Mouse (Mus musculus): ENCODE data around the gene Olfr698.
A peak's percentile ranks its signal among the peaks of the same experiment; 100 is the strongest.
"Not testable (repeated sequence)": the region's sequence is repeated elsewhere in the genome, so short reads cannot be mapped to it uniquely, and the experiment has no call there.

Olfr698 gene

GRCm38 (mm10) chr7:106755297-106755696 is at the start of gene Olfr698:
TSS of gene Olfr698 (minus strand) at chr7:106755397.
- no peak for ATAC-seq (ENCODE audit: low TSS enrichment)

DNA sequence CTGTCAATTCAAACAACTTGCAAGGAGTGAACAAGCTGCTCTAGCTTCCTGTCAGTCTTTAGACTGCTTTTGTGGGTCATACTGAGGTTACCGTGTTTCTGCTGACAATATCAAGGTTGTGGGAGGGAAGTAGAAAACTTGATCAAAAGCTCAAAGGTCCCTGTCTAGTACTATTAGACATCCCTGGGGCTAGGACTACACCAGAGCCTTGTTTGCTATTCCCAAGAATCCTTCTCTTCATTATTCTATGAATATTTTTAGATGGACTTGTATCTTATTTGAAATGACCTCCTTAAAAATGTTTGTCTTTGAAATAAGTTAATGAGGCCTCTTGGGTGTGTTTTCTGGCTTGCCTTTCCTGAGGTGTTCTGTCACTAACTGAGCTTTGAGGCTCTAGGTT is 37.9 kb upstream of the Olfr698 start, which contains the start of gene Olfr699:
Olfr699 (minus strand) TSS at position 101 of the 400 bp plus-strand sequence.
- no peak for ATAC-seq (ENCODE audit: low TSS enrichment)

DNA sequence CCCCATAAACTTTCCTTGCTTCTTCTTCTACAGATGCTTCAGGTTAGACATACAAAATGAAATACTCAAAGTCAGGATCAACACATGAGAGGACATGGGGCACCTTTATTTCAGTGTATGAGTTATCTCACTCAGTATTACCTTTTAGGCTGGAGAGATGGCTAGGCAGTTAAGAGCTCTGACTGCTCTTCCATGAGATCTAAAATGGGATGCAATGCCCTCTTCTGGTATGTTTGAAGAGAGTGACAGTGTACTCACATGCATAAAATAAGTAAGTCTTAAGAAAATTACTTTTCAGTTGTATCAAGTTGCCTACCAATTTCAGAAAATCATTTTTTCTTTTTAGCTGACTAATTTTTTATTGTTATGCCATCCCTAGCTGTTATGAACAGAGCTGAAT is 33.1 kb upstream of the Olfr698 start:
- ATAC-seq (ENCODE audit: low TSS enrichment): peak; percentile 50; the same call in 1 of the 2 replicates

- ATAC-seq (ENCODE audit: low TSS enrichment): not testable (repeated sequence)
Measured at GRCm38 (mm10) chr7:106761008-106761407, 5.8 kb upstream of the Olfr698 start.

DNA sequence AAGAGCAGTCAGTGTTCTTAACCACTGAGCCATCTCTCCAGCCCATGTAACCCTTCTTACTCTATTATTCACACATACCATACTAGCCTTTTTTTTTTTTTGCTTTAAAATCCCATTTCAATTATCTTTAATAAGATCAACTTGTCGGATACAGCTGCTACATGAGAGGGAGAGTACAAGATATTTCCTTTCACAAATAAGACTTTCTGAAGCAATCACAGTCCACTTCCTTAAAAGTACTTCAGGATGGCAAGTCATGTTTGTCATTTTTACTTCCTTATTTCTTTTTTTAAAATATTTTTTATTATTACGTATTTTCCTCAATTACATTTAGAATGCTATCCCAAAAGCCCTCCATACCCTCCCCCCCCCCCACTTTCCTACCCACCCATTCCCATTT is 3.6 kb upstream of the Olfr698 start:
- ATAC-seq (ENCODE audit: low TSS enrichment): no peak

- no peak for ATAC-seq (ENCODE audit: low TSS enrichment)
Measured at GRCm38 (mm10) chr7:106745811-106746210, 9.4 kb downstream of the Olfr698 start.

- no peak for ATAC-seq (ENCODE audit: low TSS enrichment)
Measured at GRCm38 (mm10) chr7:106742343-106742742, 12.9 kb downstream of the Olfr698 start, which contains the start of gene Olfr697. TSS of gene Olfr697 (minus strand) at chr7:106742443.

DNA sequence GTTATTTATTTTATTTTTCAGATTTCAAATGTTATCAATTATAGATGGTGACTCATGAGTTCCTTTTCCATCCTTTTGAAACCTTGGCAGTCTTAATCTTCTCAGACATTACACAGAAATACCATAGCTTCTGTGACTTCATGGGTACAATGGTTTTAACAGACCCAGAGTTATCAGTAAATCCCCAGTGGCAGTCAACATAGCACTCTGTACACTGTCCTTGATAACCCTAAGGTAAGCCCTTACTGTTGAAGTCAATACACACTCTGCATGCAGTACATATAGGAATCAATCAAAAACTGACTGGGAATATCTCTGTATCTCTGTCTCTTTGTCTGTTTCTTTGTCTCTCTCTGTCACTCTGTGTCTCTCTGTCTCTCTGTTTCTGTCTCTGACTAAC is 18.2 kb downstream of the Olfr698 start:
- no peak for ATAC-seq (ENCODE audit: low TSS enrichment)

DNA sequence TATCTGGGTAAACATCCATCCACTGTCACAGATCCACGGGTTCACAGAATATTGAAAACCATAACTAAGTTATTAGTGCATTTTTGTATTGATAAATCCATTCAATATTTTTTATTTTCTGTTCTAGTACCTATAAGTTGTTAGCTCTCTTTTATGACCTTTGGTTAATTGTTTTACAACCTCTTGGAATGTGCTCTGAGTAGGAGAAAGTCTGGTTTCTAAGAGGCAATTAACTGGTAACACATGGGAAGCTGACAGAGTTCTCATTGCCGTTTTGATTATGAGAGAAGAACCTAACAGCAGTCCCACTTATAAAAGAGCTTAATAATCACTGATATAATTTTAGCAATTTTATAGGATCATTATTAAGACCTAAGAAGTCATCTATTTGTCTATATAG is 21.5 kb downstream of the Olfr698 start:
- ATAC-seq (ENCODE audit: low TSS enrichment): no peak

- ATAC-seq (ENCODE audit: low TSS enrichment): not testable (repeated sequence)
Measured at GRCm38 (mm10) chr7:106725654-106726053, 29.5 kb downstream of the Olfr698 start.

GRCm38 (mm10) chr7:106716296-106716695 is 38.9 kb downstream of the Olfr698 start, which contains the start of gene Olfr695:
TSS of gene Olfr695 (minus strand) at chr7:106716396.
- no peak for ATAC-seq (ENCODE audit: low TSS enrichment)

- ATAC-seq (ENCODE audit: low TSS enrichment): no peak
Measured at GRCm38 (mm10) chr7:106711463-106711862, 43.7 kb downstream of the Olfr698 start.

GRCm38 (mm10) chr7:106707705-106708104 is 47.5 kb downstream of the Olfr698 start:
- ATAC-seq (ENCODE audit: low TSS enrichment): not testable (repeated sequence)

All from frontal cortex, adult (tissue).